Mouse (Mus musculus): ENCODE results near the gene Cfap45.
A peak's percentile ranks its signal among the peaks of the same experiment; 100 is the strongest.

Gene Cfap45

DNA sequence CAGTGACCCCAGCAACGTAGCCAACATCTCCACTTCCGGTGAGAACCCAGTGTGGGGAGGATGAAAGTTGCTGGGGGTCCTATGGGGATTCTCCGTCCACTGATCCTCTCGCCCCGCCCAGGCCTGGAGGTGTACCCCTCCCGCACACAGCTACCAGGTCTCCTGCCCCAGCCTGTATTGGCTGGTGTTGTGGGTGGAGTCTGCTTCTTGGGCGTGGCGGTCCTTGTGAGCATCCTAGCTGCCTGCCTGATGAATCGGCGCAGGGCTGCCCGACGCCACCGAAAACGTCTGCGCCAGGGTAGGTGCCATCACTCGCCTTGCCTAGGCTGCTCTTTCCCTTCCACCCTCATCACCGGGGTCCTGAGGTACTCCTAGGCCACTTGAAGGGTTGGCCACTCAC is 24.6 kb upstream of the Cfap45 start:
- no peak for DNase-seq (ENCODE audit: low spot score in 2 of 2)

DNA sequence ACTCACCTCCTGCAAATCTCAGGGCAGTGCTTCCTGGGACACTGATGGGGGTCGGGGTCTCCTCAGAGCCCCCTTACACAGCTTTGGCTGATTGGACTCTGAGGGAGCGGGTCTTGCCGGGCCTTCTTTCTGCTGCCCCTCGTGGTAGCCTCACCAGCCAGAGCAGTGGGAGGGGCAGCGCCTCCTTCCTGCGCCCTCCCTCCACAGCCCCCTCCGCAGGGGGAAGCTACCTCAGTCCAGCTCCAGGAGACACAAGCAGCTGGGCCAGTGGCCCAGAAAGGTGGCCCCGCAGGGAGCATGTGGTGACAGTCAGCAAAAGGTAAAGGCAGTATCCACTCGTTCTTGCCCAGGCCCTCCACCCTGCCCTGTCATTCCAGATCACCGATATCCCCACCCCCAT is 23.2 kb upstream of the Cfap45 start:
- no peak for DNase-seq (ENCODE audit: low spot score in 2 of 2)

DNA sequence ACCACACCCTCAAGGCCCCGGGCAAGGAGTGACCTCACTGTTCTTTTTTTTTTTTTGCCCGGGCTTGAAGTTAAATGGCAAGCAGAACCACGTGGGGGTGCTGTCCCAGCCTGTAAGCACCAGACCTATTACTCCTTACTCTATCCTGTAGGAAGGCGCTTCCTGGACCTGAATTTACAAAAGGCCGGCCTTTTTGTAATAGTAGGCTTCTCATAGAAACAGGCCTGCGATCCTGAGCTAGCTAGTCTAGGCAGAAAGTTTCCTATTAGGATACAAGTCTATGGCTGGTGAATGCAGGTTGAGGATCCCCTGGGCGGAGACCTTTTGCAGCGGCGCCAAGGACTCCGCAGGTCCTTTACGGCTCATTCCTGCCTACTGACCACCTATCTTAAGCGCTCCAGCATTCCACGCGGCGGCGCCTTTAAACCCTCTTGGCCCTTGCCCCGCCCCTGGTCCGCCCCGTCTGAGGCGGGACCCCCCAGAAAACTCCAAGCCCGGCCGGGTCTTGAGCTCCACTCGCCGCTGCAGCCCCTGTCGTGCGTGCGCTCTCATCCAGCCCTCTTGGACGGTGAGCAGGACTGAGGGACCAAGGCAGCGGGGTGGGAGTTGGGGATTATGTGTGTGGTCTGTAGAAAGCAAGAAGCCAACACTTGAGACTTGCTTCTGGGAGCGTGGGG is 20.7 kb upstream of the Cfap45 start, which contains the start of gene Tagln2:
Gene Tagln2, plus strand, starts transcription at position 283 of the 677 bp plus-strand sequence.
- DNase-seq (ENCODE audit: low spot score in 2 of 2) = peak; percentile 77 to 82

DNA sequence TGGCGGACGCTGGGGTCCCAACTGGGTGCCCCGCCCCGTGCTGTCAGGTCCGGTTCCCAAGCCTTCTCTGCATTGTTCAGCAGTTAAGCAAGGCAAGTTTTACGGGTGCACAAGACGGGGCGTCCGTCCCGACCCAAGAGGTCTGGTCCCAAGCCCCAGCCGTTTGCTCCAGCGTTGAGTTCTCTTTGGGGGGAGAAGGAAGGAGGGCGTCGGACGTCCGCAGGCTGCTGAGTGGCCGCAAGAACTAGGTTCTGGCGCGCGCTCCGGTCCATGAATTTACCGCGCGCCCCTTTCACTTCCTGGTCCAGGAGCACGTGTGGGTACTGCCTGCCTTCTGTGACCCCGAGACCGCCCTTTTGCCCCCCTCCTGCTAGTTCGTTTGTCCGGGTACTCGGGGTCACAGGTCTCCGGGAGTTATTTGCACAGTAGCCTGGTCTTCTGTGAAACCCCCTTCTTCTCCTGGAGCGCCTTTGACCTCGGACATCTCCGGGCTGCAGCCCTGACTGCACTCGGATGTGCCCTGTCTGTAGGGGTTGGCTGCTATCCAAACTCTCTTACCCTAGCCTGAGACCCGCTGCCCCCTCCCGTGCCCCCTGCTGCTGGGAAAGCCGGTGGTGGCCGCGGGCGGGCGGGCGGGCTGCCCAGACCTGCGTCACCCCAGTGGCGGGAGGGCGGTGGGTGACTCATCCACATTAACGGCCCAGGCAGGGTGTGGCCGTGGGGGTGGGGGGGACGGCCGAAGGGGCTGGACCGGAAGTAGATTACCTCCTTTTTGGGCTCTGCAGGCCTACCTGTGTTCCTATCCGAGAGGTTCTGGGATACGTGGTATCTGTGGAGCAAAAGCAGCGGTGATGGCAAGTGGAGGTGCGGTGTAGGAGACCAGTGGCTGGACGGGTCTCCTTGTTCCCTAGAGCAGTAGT is 19.9 kb upstream of the Cfap45 start:
- DNase-seq (ENCODE audit: low spot score in 2 of 2) = peak; percentile 58 to 64

DNA sequence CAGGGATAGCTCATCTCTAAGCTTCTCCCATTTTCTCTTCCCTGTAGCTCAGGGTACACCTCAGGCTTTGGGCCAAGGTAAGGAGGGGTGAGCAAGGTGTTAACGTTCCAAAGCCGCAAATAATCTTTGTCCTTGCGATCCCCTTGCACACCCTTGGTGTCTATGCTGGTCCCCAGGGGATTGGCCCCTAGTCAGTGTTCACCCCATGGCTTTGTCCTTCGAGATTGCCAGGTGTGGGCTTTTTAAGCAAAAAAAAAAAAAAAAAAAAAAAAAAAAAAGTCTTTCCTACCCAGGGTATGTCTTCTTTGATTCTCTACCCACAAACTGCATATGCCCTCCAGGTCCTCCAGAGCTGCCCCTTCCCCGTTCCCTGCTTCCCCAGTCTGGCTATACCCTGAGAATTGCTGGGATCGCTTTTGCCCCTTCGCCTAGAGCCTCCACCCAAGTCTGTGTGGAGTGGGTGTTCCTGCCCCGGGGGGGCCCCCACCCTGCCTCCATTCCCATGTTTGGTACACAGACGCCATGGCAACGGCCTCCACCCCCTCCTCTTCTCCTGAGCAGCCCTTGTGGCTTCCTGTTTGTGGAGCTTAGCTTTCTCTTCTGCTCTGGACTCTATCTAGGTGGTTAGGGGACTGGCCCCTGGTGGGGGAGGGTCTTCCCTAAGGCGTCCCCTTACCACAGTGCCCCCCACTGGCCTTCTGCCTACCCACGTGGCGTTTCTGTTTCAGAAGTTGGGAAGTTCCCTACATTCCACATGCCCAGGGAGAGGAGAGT is 19.0 kb upstream of the Cfap45 start:
- DNase-seq (ENCODE audit: low spot score in 2 of 2) = peak; percentile 77 to 80

DNA sequence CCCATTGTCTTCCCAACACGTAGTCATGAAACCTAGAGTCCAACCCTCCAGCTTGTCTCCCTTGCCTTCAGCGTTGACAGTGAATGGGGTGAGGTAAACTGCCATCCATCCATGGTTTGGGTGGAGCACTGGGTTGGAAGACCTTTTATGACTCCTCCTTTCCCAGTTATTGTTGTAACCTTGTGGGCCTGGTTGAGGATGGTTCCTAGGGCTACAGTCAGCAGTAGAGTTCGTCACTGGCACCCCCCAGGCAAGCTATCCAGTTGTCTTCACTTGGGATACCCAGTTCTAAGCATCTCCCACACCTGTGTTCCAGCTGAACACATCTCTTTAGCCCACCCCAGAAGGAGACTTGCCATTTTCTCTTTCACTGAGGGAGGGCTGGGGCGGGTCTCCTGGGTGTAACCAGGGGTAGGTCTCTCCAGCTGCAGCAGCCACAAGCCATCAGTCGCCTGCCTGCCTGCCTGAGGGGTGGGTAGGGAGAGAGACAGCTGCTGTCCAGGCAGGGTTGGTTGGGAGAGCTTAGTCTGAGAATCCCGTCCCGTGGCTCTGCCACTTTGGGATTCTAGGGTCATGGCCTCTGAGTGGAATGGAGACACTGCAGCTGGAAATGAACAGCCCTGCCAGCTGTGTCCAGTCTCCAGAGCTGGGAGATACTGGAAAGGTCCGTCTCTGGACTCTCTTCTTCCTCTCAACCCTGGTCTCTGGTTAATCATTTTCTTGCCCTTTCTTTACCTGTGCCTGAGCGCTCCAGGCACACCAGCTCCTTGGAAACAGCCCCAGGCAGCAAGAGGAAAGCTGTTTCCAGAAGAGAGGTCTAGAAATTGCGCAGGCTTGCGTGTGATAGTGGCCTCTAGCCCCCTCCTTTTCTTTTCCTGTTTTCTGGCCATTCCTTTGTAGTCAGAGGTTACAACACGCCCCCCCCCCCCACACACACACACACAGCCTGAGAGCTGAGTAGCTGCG is 18.2 kb upstream of the Cfap45 start:
- no peak for DNase-seq (ENCODE audit: low spot score in 2 of 2)

DNA sequence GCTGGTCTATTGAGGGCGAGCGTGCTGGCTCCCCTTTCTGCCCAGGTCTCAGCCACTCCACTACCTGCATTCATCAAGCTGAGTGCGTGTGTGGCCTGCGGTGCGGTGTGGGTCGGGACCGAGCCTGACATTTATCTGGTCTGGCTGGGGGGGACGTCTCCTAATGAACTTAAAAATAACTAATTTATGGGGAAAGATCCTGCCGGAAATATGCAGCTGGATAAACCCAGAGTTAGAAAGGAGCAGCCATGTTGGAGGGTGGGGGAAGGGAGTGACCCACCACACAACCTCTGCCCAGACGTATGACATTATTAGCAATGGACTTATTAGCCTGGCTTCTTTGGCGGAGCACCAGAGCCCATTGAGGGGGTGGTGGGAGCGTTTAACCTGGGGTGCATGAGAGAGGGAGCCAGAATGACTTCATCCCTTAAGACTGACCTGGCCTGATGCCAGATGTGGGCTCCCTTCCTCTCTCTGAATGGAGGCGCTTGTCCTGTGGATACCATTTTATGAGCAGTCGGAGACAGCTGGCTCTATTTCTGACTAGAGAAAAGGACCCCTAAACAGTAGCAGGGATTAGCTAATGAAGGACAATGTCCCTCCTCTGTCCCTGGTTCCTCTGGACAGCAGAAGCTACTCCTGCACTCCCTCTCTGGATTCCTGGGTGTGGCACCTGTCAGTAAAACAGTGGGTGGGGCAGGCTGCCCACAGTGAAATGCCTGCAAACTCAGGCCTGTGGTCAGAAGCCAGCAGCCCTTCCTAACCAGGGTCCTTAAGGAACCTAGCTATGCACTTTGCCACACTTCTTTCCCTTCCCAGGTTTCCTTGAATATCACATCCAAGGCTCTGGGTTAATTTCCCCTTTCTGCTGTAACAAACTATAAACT is 17.2 kb upstream of the Cfap45 start:
- DNase-seq (ENCODE audit: low spot score in 2 of 2) = no peak

DNA sequence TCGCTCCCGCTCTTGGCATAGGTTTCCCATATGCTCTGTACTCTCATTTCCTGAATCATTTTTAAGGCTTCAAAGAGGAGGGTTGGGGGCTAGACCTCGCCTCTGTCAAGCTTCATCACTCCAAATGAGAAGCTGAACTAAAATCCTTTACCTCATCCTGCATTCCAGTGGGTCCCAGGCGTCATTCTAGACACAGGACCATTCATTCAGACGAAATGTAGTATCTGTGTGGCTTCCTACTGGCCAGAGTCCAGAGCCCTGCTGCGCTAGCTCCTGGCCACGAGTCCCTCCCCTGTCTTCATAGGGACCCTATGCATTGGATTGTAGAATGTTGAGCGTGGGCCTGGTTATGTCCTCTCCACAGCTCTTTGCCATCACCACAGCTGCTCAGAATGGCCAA is 15.8 kb upstream of the Cfap45 start:
- no peak for DNase-seq (ENCODE audit: low spot score in 2 of 2)

DNA sequence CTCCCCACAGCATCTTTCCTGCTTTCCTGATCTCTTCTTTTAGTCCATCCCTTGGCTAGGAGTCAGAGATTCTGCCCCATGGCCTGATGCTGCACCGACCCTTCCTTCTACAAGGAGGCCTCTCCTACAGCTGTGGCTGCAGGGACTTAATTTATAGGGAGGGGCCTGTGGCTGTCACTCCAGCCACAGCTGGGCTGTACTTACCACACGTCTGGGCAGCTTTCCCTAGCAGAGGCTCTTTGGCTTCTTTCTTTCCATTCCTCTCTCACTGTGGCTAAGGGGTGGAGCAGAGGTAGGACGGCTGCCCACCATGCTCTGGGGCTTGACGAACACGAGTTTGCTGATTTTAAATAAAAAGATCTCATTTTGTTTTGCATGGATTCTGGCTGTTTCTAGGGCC is 13.6 kb upstream of the Cfap45 start:
- DNase-seq (ENCODE audit: low spot score in 2 of 2) = no peak

DNA sequence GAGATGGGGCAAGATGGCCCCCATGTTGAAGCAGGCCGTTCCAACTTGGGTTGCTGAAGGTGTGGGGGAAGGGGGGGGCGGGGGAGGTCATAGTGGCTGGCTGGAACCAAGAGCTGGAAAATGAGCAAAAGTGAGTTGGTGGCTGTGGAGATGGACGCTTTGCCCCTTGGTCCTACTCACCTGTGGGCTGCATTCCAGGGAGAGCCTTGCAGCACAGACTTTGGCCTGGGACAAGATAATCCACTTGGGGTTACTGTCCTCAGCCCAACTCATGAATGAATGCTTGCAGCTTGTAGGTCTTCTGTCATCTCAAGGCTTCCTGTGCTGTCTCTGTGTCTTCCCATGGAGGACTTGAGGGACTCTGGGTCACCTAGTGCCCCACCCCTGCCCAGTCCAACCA is 12.9 kb upstream of the Cfap45 start:
- DNase-seq (ENCODE audit: low spot score in 2 of 2) = no peak

DNA sequence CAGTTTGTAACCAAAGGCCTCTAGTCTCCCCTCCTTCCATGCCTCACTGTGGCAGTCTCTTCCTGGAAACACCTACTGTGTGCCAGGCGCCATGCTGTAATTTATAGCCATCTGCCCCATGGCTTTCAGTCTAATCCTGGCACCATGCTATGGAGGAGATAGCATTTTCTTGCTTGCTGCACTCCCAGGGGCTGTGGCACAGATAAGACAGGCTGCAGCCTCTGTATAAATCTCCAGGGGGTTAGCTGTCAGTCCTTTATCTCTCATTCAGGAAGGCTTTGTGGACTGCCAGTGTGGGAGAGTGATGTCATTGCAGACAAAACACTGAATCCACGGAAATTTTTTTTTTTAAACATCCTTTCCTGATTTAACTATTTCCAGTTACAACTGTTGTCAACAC is 12.4 kb upstream of the Cfap45 start:
- DNase-seq (ENCODE audit: low spot score in 2 of 2) = no peak

DNA sequence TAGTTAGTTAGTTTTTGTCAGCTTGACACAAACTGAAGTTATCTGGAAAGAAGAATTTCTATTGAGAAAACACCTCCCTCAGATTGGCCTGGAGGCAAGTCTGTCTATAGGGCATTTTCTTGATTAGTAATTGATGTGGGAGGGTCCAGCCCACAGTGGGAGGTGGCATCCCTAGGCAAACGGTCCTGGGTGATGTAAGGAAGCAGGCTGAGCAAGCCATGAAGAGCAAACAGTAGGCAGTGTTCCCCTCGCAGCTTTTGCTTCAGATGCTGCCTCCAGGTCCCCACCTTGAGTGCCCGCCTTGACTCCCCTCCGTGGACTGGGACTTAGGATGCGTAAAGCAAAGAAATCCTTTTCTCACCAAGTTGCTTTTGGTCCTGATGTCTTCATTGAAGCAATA is 11.4 kb upstream of the Cfap45 start:
- DNase-seq (ENCODE audit: low spot score in 2 of 2) = no peak

DNA sequence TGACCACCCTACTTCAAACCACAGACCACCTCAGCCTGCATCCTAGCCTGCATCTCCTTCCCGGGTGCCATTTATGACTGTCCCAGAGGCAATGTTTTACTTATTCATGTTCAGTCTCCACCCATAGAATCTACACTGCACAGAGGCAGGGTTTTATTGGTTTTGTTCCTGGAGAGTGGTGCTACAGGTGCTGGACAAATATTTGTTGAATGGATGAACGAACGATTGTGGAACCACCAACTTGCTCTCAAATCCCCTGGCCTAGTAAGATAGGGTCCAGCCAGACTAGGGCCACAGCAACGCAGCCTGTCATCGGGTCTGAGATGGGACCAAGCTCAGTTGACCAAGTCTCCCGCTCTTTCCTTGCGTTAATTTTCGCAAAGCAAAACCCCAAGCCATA is 10.6 kb upstream of the Cfap45 start:
- DNase-seq (ENCODE audit: low spot score in 2 of 2) = no peak

DNA sequence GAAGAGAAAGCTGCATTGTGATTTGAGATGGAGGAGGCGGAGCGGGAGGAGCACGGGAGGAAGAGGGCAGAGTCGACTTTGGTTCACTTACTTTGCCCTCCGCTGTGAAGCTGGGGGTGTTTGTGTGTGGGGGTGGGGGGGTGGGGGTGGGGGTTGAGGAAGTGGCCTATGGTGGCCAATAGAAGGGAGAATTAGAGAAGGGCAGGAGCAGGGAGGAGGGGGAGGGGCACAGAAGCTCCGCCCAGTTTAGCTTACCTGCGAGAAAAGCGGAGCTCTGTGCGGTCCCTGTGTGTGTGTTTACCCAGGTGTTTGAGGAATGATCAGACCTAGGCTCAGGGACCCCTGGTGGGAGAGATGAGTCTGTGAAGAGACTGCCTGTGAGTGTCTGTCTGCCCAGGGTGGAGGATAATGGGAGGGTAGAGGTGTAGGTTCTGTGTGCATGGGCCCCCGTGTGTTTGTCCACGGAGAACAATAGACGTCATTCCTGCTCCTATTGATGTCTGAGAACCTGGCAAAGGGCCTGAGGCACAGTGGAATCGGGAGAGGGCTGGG is 10.1 kb upstream of the Cfap45 start:
- no peak for DNase-seq (ENCODE audit: low spot score in 2 of 2)

DNA sequence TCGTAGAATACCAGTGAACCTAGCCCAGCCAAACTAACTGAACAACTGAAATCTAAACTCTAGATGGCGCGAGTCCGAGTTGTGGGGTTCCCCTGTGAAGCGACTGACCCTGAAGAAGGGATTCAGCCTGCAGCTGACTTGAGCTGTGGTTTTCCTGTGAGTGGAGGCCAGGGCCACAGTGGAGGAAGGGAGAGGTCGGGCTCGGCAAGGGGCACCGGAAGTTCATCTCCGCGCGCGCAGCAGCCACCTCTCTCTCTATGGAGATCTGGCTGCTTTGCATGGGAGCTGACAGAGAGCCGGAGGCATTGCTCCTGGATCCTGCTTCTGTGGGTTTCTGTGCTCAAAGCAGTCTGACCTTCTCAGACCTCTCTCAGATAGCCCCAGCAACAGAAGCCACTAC is 7.6 kb upstream of the Cfap45 start:
- DNase-seq (ENCODE audit: low spot score in 2 of 2) = peak; percentile 85 to 87

DNA sequence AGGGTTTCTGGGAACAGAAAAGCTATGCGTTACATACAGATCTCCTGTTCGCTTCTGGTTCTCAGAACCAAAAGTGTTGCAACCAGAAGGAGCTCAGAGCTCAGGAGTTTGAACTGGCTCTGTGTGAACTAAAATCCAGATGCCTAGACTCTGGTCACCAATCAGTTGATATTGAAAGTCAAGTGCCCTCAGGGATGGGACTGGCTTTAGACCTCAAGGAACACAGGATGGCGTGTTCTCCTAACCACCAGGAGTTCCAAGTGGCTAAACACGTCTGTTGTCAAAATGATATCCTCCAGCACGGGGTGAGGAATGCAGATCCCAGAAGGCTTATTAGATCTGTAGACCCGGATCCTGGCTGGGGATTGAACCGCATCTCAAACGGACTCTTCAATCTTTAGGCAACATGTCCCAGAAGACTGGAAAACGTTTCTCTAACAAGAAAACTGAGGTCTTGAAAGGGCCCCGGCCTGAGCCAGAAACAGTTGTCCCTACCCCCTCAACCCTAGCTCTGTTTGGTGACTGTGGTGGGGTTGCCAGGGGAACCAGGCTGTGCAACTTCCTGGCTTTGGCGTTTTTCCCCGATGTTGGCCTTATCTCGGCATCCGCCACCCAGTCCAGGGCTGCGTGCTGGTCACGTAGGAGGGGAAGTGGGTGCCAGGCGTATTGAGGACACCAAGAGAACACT is 6.9 kb upstream of the Cfap45 start:
- peak; percentile 82 to 83 for DNase-seq (ENCODE audit: low spot score in 2 of 2)

DNA sequence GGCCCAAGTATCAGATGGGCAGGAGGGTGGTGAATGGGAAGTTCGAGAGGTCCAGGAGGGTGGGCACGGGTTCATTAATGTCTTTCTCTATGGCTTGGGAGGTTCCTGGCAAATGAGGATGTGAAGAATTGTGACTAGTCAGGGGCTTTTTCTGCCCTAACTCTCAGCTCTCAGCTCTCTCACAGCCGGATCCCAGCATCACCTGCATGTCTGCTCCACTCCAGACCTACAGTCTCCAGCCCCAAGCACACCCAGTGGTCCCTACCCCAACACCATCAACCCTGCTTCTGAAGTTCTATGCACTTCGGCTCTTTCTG is 6.4 kb upstream of the Cfap45 start:
- DNase-seq (ENCODE audit: low spot score in 2 of 2) = no peak

DNA sequence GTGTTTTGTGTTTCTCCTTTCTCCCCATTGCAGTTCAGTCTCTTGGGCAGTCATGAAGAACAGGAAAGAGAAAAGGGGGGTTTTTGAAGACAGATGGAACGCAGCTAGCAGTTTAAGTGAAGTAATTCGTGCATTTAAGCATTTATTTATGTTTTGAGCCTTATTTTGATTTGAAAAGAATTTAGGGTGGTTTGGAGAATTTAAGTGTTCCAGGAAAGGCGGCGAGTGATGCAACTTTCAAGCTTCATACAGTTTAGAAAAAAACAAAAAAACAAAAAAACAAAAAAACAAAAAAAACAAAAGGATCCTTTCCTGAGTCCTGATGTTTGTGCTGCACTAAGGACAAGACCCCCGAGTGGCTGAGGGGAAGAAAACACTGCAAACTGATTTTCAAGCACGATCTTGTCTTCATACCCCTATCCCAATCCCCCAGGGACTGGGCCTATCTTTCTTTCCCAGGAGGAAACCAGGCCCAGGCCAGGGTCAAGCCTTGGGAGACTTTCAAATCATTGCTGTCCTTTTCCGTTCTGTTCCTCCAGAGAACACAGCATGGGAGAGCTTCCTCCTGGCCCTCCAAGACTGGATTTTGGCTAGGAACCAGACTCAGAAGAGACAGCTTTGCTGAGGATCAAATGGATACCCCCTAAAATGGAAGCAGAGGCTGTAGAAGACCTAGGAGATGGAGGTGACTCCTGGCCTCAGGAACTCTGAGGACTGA is 5.9 kb upstream of the Cfap45 start:
- DNase-seq (ENCODE audit: low spot score in 2 of 2) = no peak

DNA sequence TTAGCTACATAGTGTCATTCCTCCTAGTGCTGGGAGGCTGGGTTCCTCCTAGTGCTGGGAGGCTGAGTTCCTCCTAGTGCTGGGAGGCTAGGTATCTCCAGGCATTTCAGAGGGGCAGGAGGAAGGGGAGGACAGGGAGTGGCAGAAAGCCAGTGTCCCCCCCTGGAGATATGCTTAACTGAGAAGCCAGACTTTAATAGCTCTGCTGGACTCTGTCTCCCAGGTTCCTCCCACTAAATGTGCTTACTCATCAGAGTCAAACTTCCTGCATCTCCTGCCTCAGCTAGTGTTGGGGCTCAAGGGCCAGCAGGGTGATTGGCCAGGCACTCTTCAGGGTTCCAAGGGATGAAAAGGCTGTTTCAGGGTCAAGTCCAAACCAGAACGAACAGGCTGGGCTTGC is 5.2 kb upstream of the Cfap45 start:
- no peak for DNase-seq (ENCODE audit: low spot score in 2 of 2)
